Mouse (Mus musculus) T-helper 2 cell (primary cell): ENCODE measurements at regions not wholly inside any gene's neighbourhood (a gene's known extent, or its start where the extent isn't known, plus 50 kb on each side); places are given as distances from the start of the nearest gene placed in this dataset.

Experiments
- in situ Hi-C: fragments of 300-600 bp; cut with MboI, MseI; formaldehyde crosslinking; loops from one replicate; pipeline ENCODE4 v1.15.1; 2025; ENCODE audit warnings: high pct_unique_total_duplicates

GRCm38 (mm10) chr8:86428998-86429651 lies 151.4 kb downstream of the Abcc12 start:
- in situ Hi-C loops, result loop anchor here (10.0 kb wide), 1 partner anchor 1256 kb away; no protein-coding TSS in a partner anchor

- in situ Hi-C loops, result loop anchor here (10.0 kb wide), 1 partner anchor 1257 kb away; no protein-coding TSS in a partner anchor
Measured at GRCm38 (mm10) chr8:86428131-86428530, 152.4 kb downstream of the Abcc12 start.

GRCm38 (mm10) chr8:86426056-86426455 lies 154.4 kb downstream of the Abcc12 start:
- in situ Hi-C loops, result loop anchor here (10.0 kb wide), 1 partner anchor 1259 kb away; no protein-coding TSS in a partner anchor

- in situ Hi-C loops, result loop anchor here (10.0 kb wide), 1 partner anchor 1259 kb away; no protein-coding TSS in a partner anchor
Measured at GRCm38 (mm10) chr8:86425382-86425781, 155.1 kb downstream of the Abcc12 start.

GRCm38 (mm10) chr8:86419059-86419651 lies 161.3 kb downstream of the Abcc12 start:
- in situ Hi-C loops, result no loop called here

GRCm38 (mm10) chr8:86418414-86418981 lies 162.0 kb downstream of the Abcc12 start:
- in situ Hi-C loops, result no loop called here

- in situ Hi-C loops, result no loop called here
Measured at GRCm38 (mm10) chr8:86415208-86415607, 165.3 kb downstream of the Abcc12 start.

GRCm38 (mm10) chr8:86411232-86411631 lies 169.3 kb downstream of the Abcc12 start:
- in situ Hi-C loops, result no loop called here

- in situ Hi-C loops, result no loop called here
Measured at GRCm38 (mm10) chr8:86406196-86406595, 174.3 kb downstream of the Abcc12 start.

GRCm38 (mm10) chr8:86403434-86403833 lies 177.1 kb downstream of the Abcc12 start:
- in situ Hi-C loops, result no loop called here

- in situ Hi-C loops, result no loop called here
Measured at GRCm38 (mm10) chr8:86401946-86402345, 178.5 kb downstream of the Abcc12 start.

- in situ Hi-C loops, result no loop called here
Measured at GRCm38 (mm10) chr8:86395121-86395520, 185.4 kb downstream of the Abcc12 start.

GRCm38 (mm10) chr8:86393835-86394234 lies 186.7 kb downstream of the Abcc12 start:
- in situ Hi-C loops, result no loop called here

- in situ Hi-C loops, result no loop called here
Measured at GRCm38 (mm10) chr8:86393374-86393773, 187.1 kb downstream of the Abcc12 start.

GRCm38 (mm10) chr8:86390715-86391114 lies 189.8 kb downstream of the Abcc12 start:
- in situ Hi-C loops, result no loop called here

- in situ Hi-C loops, result no loop called here
Measured at GRCm38 (mm10) chr8:86389690-86390671, 190.5 kb downstream of the Abcc12 start.

- in situ Hi-C loops, result no loop called here
Measured at GRCm38 (mm10) chr8:86385236-86385635, 195.2 kb downstream of the Abcc12 start.

GRCm38 (mm10) chr8:86381977-86382376 lies 198.5 kb downstream of the Abcc12 start:
- in situ Hi-C loops, result no loop called here

GRCm38 (mm10) chr8:86368062-86368461 lies 212.4 kb downstream of the Abcc12 start:
- in situ Hi-C loops, result no loop called here

- in situ Hi-C loops, result no loop called here
Measured at GRCm38 (mm10) chr8:86366636-86367035, 213.8 kb downstream of the Abcc12 start.

- in situ Hi-C loops, result no loop called here
Measured at GRCm38 (mm10) chr8:86365726-86366125, 214.8 kb downstream of the Abcc12 start.

- in situ Hi-C loops, result no loop called here
Measured at GRCm38 (mm10) chr8:86364898-86365297, 215.6 kb downstream of the Abcc12 start.
